Mouse (Mus musculus) T-helper 1 cell (primary cell): Measurements from ENCODE around the gene Tmie.
"Not testable (repeated sequence)": the region's sequence is repeated elsewhere in the genome, so short reads cannot be mapped to it uniquely, and the experiment has no call there.

Experiments
- in situ Hi-C: fragments of 300-600 bp; cut with MboI, MseI; formaldehyde crosslinking; loops from one replicate; pipeline ENCODE4 v1.15.1; 2025; ENCODE audit warnings: high pct_unique_total_duplicates

The Tmie gene

DNA sequence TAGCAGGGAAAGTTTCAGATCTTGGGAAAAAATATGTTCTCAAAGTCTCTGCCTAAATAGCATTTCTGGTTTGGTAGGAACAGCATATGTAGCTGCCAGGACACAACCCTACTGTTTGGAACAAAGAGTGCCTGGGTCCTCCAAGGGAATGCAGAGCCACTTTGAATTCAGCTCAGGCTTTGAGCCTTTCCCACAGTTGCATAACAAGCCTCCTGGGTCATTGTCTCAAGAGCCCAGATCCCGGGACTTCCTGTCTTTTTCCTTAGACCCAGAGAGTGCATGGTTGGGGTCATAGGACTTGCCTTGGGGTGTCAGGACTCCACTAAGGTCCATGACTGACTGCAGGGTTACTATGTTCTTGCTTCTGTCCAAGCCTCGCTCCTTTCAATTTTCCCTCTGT, 43.8 kb downstream of the Tmie start:
- in situ Hi-C loops: no loop called here

DNA sequence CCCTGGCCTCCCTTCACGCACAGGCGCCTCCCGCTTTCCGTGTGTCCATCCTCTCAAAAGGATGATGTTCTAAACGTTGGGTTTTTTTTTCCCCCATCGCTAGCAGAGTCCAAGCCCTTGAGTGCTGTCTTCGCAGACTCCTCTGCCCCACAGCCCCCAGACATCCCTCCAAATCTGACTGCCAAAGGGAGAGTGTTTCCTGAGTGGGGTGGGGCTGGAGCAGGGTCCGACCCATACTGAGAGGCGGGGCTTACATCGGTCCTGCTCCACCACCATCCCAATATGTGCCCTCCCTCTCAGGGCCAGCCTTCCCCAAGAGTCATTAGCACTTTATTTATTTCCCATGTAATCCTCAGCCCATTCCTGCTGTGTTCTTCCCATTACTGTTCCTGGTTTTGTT, 45.0 kb downstream of the Tmie start:
- in situ Hi-C loops: no loop called here

GRCm38 (mm10) chr9:110834411-110834810, 45.5 kb downstream of the Tmie start, which contains the start of gene Prss45:
Gene Prss45 (plus strand): TSS chr9:110834588.
- in situ Hi-C loops: no loop called here

DNA sequence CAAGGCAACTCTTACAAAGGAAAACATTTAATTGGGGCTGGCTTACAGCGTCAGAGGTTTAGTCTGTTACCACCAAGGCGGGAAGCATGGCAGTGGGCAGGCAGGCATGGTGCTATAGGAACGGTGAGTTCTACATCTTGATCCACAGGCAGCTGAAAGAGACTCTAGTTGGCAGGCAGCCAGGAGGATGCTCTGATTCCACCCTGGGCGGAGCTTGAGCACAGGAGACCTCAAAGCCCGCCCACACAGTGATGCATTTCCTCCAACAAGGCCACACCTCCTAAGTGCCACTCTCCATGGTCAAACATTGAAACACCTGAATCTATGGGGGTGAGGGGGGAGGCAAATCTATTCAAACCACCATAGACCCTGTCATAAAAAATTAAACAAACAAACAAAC, 46.9 kb downstream of the Tmie start:
- in situ Hi-C loops: no loop called here

DNA sequence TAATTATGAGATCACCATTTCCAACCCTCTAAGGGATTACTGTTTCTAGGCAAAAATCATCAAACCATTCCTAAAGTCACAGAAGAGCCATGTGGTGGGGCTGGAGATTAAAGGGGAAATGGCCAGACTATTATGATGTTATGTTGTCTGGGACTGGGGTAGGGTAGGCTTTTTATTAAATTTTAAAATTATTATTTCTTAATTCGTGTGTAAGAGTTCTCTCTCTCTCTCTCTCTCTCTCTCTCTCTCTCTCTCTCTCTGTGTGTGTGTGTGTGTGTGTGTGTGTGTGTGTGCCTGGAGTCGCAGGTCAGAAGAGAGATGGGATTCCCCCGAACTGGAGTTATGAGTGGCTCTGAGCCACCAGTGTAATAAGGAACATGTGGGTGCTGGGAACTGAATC, 53.5 kb downstream of the Tmie start, which contains the start of gene Prss43:
Prss43 (plus strand) TSS at position 301 of the 400 bp plus-strand sequence.
- in situ Hi-C loops: no loop called here

DNA sequence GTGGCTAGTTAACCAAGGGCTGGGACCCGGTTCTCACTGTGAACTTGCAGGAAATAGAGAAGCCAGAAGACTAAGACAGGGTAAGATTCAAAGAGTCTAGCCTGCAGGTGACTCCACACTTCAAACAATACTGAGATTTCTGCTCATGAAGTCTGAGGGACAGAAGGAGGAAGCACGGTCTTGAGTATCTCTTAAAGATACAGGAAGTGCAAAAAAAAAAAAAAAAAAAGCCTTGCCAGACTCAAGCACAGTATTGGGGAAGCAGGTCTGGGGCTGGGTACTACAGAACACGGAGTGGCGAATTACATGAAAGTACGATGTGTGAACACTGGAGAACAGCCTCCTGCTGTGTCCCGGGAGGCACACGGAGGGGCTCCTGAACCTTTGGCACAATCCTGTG, 54.1 kb downstream of the Tmie start:
- in situ Hi-C loops: no loop called here

DNA sequence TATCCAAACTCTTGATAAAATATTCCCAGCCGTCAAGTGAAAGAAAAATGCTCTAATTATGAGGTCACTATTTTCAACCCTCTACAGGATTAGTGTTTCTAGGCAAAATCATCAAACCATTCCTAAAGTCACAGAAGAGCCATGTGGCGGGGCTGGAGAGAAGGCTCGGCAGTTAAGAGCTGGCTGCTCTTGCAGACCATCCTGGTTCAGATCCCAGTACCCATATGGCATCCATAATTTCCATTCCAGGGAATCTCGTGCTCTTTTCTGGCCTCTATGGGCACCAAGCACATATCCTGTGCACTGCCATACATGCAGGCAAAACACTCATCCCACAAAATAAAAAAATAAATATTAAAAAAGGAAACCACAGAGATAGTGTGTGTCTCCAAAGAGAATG, 54.5 kb downstream of the Tmie start:
- in situ Hi-C loops: no loop called here

DNA sequence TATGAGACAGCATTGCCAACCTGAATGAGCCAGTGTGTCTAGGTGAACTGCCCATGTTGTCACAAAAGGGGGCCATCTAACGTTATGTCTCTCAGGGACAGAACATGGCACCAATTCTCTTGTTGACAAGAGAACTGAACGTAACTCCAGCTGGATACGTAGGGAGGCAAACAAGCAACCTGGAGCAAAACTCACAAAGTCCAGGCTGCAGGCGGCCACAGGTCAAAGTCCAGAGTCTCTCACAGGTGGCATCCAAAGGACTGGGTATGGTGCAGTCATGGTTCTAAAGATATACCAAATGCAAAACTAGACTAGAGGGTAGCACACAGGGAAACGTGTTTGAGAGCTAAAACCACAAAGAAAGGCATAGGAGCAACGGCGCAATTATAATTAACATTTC, 58.5 kb downstream of the Tmie start:
- in situ Hi-C loops: no loop called here

DNA sequence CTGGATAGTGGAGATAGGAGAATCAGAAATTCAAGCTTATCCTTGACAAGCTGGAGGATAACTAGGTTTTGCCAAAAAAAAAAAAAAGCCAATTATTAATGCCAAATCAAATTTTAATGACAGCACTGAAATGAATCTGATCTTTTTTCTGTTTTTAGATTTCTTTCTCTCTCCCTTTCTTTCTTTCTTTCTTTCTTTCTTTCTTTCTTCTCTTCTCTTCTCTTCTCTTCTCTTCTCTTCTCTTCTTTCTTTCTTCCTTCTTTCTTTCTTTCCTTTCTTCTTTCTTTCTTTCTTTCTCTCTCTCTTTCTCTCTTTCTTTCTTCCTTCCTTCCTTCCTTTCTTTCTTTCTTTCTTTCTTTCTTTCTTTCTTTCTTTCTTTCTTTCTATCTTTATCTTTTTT, 59.4 kb downstream of the Tmie start:
- in situ Hi-C loops: not testable (repeated sequence)
